Mouse (Mus musculus) bone marrow macrophage, adult 2 months (primary cell): Measurements from ENCODE around the gene Mrpl27.

Experiments used
- CTCF ChIP-seq: IDR thresholded peaks from 2 replicates; pipeline ENCODE4 v1.5.1; 2012; ENCODE audit warnings: low read depth, mild to moderate bottlenecking, low read length, moderate library complexity
- POLR2A ChIP-seq: IDR thresholded peaks from 2 replicates; pipeline ENCODE4 v1.6.1; 2012; ENCODE audit warnings: mild to moderate bottlenecking, low read depth, low read length, borderline replicate concordance

DNA sequence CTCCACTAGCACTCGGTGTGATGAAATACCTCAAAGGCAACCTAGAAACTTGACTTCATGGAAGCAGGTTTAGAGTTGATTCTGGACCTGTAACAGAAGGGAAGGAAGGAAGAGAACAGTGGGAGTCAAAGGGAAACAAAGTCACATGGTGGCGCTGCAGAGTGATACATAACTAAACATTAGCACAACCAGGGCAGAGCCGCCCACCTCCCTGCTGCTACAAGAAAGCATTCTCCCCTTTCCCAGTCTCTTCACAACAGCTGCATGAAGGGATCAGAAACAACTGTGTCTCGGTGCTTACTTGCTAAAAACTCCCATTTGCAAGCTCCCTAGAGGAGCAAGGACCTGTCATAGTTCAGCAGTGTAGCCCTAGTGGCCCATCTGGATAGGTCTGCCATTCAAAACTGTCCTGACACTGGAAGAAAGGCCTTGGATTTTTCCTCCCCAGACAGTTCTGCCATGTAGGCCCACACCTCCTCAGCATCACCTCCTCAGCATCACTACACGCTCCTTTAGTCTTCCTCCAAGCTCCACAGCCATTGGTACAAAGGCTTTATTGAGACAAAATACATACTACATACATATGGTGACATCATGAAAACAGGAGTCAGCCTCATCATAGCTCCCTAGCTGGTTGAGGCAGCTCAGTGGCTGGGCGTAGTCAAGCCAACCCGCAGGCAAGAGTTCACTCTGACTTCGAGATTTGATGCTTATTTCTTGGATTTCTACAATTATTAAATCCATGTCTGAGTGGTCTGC is 8.9 kb upstream of the Mrpl27 start:
- TF ChIP-seq CTCF: no peak
- no peak for TF ChIP-seq POLR2A
